Mouse (Mus musculus) adrenal gland, postnatal 36 days (tissue): ENCODE data around the gene Scfd2. TPM values are rescaled to one million over a fixed set of nuclear protein-coding genes. Genes with fewer than 3 reads are reported as not detected.

Source experiments
- DNase-seq, 2 experiments: peaks; one replicate each; pipeline ENCODE4 v3.0.0; 2021; ENCODE audit warnings: mixed read lengths in 1 of 2
- total RNA-seq, 2 experiments: library from RNA; stranded (reverse); gene quantifications; 2 replicates each; pipeline ENCODE4 v1.2.3; 2021

Gene Scfd2
- total RNA-seq, 2 experiments from 2014 or later = 17.8 to 22.9 TPM

DNA sequence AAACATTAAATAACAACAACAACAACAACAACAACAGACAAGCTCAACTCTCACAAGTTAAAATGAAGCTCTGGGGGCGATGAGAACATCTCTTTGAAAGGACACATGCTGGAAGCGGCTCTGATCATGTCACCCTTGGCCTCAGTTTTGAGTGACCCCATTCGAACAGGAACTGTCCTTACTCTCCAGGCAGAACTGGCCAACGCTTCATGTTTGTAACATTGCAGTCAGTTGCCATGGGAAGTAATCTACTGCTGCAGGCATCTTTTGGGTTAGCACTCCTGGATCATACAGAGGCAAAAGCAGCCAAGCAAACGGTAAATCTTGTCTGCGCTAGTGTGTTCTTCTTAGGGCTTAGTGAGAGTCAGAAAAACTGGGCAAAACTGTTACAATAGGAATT is 219.7 kb downstream of the Scfd2 start:
- no peak for DNase-seq

DNA sequence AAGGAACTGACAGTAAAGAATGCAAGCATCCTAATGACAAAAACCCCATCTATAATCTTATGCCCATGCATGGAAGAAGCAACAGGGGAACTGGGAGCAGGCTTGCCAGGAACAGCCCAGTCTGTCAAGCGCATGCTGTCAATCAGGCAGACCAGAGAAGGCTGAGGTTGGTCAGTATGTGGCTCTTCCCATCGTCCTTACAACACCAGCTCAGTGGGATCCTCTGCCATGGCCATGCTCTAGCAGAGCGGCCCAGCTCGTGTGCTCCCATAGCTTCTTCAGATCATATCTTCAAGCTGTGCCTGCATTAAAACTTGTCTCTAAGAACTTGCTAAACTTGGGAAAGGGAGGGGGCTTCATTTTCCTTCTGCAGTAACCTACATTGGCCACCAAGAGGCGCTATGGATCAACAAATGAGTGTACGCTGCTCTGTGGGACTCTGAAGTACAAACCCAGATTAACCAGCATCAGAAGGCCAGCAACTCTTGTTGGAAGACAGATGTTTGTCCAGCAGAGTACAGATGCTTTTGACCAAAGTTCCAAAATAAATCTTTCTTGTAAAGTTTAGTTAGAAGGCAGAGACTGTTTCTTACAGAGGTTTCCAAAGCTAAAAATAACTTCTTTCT is 220.2 kb downstream of the Scfd2 start:
- DNase-seq = peak; percentile 27 to 47

DNA sequence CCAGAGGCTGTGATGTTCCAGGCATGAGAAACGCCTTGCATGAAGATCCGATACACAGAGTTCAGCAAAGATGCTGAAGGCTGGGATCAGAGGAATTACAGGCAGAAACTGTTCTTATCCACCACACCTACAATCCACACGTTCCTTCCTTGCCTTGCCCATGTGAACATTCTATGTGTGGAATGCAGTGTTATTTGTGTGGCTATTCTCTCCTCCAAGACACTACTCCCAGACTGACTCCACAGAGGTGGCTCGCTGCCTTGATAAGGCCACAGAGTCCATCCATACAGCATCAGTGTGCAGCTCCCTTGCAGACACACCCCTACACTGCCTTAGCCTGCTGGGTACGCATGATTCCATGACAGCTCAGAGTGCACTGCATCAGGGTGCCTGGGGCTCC is 221.5 kb downstream of the Scfd2 start:
- DNase-seq = no peak

DNA sequence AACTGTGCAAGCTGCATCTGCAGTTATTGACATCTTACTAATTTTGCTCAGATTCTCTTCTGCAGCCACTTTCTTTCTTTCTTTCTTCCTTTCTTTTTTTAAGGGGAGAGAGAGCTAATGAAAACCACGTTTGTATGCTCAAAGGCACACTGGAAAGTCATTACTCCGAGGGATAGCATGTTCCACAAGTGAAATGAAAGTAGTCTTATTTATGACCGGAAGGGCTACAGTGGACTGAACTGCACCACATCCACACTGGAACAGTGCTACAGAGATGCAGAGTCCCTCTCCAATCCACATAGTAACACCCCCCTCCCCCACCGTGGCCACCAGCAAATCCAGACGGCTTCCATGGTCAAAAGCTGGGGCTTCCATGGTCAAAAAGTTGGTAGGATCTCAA is 224.3 kb downstream of the Scfd2 start:
- DNase-seq = no peak

DNA sequence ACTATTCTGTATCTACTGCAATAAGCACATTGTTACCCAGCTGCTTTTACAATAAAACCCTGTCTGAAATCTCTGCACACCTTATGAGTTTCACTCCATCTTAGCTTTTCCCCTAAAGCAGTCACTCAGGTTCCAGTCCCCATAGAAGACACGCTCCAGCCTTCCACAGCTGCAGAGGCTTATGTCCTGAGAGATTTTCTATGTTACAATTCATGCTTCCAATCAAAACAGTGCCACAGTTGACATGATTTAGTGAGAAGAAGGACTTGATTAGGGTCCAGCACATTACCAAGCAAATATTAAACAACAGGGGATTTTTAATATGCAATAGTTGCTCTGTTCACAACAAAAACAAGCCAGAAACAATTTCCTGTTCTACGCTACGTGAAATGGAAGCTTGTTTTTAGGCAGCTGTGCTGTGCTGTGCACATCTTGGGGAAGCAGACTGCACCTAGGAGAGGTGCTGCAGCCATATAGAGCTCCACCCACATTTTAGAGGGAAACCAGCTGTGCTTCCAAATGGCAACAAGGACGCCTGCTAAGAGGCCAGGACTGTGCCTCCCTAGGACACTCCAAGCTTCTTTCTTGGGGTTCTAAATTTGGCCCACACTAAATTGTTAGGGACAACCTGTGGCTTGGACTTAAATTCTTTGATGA is 225.9 kb downstream of the Scfd2 start:
- no peak for DNase-seq

DNA sequence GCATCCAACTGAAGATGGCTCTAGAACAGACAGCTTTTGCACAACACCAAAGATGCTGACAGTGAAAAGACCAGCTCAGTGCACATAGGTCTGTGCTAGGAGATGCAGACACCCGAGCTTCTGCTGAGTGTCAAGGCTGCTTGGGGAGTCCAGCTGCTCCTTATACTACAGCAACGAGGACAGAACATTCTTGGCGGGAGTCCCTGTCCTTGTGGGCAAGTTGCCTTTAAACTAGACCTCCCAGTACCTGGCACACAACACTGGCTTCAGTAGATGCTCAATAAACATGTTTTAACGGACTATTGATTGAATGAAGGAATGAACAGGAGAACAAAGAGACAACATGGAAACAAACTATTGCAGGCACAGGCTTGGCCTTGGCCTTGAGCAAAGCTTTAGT is 226.8 kb downstream of the Scfd2 start:
- peak; percentile 65 to 74 for DNase-seq

DNA sequence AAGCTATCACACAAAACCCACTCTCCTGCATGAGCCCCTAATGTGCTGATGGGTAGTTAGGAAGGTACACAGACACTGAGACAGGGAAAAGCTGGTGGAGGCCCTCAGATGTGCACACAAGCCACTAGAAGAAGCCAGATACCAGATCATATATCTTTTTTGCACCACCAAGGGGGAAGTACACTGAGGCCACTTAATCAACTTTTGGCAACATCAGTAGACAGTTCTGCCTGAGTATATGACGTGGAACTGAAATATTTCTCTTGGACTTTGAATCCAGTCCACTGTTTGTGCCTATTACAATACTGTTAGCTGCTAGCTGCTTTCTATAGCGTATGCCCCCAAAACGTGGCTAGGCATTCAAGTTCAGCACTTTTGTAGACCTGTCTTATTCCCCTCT is 229.2 kb downstream of the Scfd2 start:
- DNase-seq = no peak

DNA sequence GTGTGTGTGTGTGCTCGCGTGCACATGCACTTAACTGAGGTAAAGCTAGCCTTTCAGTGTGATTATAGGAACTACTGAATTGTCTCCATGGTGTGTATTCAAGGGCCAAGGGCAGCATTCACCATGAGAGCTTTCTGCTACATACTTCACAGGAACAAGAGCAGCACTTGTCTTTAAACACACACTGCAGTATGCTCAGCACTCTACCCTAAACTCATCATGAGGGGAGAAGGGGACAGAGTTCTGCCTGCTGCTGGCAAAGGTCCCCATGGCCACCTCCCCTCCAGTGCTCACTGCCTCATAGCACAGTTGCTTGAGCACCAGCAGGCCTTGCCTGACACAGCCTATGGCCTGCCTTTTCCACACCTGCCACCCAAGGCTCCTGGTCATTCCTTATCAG is 230.1 kb downstream of the Scfd2 start:
- DNase-seq = no peak

DNA sequence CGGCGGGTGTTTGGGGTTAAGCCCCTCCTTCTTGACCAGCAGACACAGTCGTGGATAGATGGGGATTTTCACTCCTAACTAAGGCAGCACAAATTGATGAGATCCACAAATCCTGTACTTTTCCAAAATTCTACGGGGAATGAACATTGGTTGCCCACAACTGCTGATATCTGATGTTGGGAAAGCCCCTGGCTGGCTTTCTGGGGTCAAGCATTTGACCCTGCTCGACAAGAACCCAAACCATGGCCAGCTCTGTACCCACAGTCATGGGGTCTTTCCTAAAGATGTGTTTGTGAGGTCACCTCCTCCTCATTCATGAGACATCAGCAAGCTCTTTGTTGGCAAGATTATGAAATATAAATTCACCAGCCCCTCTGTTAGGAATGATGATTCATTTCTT is 230.6 kb downstream of the Scfd2 start:
- DNase-seq = no peak

DNA sequence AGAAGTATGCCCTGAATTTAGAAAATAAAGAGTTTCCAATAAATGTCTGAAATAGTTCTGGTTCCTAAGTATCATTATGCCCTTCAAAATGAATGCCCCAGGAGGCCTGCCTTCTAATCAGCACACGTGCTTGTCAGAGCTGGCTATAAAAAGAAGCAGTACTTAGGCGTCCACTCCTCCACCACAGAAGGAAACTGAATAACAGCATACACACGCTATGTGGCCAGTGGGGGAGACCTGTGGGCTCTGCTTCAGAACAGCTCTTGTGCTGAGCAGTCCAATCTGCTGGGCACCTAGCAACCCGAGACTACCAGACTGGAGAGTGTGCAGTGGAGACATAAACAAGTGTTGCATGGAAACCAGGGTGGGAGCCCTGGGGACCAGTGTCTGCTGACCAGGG is 231.4 kb downstream of the Scfd2 start:
- no peak for DNase-seq

DNA sequence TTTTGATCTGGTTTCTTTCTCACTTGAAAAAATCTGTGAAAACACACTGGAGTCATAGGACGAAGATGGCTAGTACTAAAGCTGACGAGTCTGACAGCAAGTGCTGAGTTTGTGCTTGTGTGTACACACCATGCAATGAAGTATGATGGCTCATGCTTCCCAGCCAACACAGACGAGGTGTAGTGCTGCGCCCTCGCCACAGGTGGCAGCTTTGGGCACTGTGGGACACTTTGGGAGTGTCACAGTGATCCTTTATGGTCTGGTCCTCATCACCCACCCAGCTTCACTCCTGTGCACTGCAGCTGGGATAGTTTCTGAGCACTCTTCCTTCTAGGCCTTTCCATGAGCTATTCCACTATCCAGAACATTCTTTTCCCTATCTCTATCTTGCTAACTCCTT is 234.4 kb downstream of the Scfd2 start:
- no peak for DNase-seq

DNA sequence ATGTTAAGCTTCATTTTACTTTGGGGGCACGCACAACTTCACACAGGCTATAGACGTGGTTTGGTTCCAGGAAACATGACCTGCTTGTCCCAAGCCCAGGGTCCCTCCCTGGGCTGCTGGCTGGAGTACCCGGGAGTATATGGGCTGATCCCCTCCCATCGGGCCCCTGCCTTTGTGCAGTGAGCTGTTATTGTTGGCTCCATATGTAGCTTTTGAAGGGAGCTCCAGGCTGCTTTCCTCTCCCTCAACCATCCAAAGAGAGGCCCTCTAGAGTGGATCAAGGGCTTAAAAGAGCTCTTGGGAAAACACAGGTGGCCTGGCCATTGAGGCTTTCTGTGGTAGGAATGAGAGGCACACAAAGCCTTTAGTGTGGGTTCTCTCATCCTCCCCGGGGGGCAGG is 235.5 kb downstream of the Scfd2 start:
- DNase-seq = no peak

DNA sequence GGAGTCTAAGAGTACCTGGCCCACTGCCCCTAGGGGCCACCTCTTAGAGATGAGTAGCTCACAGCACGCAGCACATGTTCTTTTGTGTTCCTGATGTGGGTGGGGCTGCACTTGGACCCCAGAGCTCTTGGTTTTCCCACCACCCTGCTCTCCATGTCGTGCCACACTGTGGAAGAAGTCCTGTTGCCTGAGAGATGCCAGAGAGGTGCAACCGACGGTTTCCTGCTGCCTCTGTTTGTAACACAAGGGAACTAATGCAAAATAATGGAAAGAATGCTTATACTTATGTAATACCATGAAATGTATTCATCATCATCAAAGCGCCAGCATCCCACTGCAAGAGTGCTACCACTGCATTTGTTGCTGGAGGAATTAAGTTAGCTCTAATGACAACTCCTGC is 238.0 kb downstream of the Scfd2 start:
- DNase-seq = no peak

DNA sequence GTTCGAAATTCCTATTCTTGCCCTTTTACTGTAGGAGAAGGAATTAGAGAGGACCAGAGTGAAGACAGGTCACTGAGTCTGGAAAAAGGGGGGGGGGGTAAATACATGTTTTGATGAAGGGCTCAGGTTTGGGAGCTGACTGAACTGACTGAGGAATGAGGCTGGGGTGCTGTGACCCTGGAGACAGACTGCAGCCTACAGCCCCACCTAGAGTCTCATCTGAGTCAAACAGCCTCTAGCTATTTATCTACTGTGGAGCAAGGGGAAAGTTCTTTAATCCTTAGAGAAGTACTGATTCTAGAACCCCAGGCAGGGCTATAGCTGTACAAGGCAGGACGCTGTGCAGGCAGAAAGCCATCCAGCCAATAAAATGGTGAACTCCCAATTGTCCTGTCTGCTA is 239.5 kb downstream of the Scfd2 start:
- no peak for DNase-seq

DNA sequence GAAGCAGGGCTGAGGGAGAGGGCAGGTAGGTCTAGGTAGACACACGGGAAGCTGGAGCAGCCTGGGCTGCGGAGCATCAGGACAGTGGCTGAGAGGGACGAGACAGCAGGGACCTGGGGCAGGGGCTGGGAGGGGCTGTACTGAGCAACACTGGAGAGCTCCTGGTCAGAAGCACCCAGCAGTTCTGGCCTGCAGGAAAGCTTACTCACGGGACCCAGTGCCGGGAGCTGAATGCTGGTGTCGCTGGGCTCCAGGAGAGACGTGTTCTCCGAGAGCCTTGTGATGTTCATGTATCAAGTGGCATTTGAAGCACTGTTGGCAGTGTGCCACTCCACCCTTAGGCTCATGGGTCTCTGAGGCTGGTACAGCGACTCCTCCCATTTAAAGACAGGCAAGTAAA is 240.0 kb downstream of the Scfd2 start:
- peak in 1 of 2 experiments; percentile 17 for DNase-seq

DNA sequence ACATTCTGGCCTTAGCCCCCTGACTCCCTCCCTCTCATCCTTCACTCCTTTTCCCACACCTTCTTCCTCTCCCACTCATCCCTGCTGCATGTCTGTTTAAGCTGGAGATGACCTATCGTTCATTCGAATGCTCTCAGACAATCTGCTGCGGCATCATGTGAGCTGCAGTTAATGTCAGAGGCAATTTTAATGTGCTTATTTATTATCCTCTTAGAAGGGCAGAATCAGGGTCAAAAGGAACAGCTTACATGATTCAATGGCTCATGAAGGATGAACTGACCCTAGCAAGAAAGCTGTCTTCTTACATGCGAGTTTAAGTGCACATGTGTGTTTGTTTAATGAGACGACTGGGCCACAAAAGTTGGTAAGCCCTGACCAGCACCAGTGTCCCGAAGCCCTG is 241.6 kb downstream of the Scfd2 start:
- DNase-seq = no peak

DNA sequence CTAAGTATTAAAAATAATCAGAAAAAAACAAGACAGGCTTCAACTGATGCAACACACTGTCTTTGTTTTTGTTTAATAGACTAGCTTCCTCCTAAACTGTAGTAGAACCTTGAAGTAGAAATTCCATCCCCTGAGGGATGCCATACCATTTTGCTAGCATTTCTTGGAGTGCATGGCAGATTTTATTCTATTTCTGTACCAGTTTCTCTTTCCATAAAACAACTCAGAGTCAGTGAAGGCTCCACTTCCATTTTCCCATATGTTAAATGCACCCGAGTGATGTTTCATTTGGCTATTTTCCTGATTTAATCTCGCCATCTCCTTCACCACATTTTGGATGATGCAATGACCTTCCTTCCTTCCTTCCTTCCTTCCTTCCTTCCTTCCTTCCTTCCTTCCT is 243.4 kb downstream of the Scfd2 start:
- DNase-seq = no peak

DNA sequence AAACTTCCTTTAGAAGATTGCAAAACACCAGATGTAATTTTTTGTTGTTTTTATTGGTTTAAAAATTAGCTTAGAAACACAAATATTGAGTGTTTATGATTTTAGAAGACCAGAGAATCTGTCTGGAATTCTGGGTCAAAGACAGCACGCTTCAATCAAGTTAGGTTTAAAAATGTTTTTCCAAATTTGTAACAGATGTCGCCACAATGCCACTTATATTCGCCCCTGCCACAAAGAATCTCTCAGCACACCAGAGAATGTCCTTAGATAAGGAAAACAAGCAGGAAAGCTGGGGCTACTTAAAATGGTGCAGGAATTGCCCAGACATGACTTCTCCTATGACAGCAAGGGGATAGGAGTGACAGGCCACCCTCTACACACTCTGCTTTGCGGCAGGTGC is 245.3 kb downstream of the Scfd2 start:
- DNase-seq = no peak

DNA sequence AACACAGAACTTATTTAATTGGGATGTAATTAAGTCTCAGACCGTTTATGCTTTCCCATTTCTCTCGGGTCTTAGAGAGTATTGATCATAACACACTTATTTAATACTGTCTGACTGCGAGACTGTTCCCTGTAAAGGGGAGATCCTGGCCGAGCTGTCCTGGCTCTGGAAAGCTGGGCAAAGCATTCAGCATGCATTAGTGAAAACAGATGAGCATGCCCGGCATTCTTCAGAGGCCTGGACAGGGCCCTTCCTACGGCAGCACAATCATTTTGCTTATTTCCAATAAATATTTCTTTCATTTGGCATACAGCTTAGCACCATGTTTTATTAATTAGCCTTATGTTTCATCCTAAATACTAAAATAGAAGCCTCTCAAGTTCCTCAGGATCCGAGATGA is 245.8 kb downstream of the Scfd2 start:
- DNase-seq = no peak

DNA sequence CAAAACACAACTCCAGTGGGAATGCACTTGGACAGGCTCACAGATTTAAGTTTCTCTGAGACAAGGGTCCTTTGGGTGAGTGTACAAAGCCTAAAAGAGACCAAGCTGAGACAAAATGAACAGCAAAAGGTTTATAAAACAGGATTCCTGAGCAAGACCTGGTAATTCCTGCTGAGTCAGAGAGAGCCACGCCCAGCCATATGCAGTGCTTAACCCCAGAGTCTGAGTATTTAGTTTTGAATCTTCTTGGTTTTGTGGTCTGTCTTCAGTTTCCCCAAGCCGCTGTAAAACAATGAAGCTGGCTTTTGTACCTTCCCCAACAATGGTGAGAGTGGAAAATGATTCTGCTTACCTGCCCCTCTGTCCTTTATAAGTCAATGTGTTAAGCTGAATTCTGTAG is 246.3 kb downstream of the Scfd2 start:
- DNase-seq = no peak

DNA sequence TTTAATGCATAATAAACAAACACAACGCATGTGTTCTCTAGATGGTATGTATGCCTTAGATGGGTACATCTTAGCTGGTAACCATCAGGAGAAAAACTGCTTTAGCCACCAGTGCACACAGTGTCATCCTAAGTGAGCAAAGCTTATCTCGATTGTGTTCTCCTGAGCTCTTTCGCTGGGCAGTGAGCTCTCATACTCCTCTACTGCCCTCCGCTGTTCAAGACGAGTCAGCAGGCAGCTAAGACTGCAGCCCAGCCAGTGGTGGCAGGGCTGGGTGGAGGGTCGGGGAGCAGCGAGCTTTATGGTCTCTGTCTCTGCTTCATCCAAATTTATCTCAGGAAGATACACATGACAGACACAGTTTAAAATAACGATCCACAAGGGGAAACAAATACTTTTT is 248.0 kb downstream of the Scfd2 start:
- DNase-seq = peak in 1 of 2 experiments; percentile 49

DNA sequence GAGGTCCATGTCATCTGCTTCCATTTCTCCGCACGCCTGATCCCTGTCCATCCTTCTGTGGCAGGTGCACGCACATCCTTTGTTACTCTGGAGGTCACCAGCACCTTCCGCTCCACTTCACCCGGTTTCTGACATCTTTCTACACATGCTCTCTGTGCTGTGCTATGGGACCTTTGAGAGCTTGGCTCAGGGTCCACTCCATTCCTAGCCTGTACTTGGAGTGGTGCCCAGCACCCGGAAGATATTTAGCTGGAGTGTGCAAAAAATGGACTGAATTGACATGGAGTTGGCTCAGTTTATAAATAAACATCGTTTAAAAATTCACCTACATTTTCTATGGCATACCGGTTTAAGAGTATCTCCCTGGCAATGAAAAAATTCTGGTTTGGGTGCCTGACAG is 250.1 kb downstream of the Scfd2 start:
- peak; percentile 20 to 40 for DNase-seq

DNA sequence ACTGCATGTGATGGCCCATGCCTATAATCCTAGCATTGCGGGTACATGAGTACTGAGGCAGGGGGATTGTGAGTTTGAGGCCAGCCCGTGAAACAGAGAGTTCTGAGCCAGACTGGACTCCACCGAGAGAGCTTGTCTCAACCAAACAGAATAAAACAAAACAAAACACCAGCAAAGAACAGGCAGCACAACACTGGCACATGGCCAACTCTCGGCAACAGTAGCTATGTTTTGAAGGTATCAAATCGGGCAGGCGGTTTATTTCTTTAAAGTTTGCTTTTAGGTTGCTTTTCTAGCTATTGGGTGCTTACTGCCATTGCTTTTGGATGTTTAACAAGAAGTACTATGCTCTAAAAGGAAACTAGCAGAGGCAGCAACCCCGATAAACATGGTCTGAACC is 251.9 kb downstream of the Scfd2 start:
- no peak for DNase-seq

DNA sequence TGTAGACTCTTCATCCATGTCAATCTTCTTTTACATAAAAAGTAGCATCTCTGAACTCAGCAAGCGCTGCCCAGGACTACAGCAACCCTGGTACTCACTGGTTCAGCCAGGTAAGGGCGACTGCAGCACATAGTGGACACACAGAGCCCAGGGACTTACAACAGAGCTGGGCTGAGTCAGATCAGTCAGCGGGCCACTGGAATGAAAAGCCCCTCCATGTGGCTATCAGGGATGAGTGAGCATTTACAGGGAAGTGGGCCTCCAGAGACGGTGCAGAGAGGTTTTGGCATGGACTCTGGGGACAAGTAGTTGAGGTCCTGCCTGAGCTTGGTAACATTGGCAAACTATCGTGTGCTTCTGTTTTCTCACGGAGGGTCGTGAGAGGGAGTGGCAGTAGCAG is 253.1 kb downstream of the Scfd2 start:
- no peak for DNase-seq

DNA sequence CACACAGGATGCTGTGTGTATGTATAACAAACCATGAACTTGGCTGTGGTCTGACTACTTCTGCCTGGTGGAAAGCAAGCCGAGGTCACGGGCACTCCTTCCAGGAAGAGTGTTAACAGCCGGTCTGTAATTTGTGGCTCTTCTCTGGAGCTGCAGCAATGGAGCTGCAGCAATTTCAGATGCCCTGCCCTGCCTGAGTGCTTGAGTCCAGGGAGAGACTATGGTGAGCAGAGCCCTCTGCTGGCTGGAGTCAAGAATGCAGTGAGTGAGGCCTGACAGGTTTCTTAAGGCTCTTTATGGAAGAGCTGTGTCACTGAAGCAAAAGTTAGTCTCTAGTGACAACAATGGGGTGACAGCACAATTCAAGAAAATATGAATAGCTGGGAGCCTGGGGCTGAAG is 253.8 kb downstream of the Scfd2 start:
- peak; percentile 87 to 91 for DNase-seq
